Mouse (Mus musculus) gastrocnemius, postnatal 25 days (tissue): Measurements from ENCODE around the gene Nckap5. TPM values are rescaled to one million over a fixed set of nuclear protein-coding genes. Genes with fewer than 3 reads are reported as not detected.

Experiments
- DNase-seq: peaks from one replicate; pipeline ENCODE4 v3.0.0; 2022
- total RNA-seq, 2 experiments: library from RNA; stranded (reverse); gene quantifications; 1 replicate in 1 of 2; 2 replicates in 1 of 2; pipeline ENCODE4 v1.2.3; 2021

Nckap5 gene
- total RNA-seq, 2 experiments from 2014 or later: 0.56 to 1.3 TPM

- no peak for DNase-seq
Observed at GRCm38 (mm10) chr1:126360531-126361220, 469.9 kb downstream of the Nckap5 start.

DNA sequence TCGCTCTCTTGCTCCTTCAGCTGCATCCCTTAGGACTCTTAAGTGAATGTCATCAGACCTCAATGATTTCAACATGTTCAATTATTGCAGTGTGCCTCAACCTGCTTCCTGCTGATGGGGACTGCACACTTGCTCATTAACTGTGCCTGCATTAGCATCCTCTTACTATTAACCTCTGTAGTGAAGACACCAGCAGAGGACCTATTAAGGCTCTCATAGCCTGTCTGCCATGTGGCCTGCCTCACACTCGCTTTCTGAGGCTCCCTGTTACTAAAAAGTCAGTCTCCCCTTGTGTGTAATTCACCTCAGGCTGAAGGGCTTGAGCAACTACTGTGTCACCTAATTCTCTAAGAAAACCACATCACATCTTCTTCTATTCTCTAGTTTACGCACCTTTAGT lies 470.5 kb downstream of the Nckap5 start:
- no peak for DNase-seq

GRCm38 (mm10) chr1:126341806-126342205 lies 488.8 kb downstream of the Nckap5 start:
- no peak for DNase-seq

DNA sequence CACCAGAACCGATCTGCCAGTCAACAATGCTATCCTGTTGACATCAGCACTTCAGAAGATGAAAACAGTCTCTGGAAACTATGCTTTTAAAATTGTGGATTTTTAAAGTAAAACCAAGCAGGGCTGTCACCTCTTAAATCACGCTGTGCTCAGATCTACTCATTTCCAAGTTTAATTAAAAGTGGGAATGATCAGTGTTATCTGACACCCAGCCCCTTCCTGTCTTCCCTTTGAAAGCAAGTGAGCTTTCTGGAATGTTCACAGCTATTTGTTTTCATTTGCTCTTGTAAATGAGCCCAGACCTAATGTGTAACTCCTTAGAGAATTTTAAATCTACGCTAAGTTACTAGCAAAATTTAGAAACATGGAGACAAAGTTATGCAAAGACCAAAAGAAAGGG lies 491.3 kb downstream of the Nckap5 start:
- no peak for DNase-seq

- no peak for DNase-seq
Observed at GRCm38 (mm10) chr1:126334202-126334601, 496.4 kb downstream of the Nckap5 start.

GRCm38 (mm10) chr1:126332026-126332425 lies 498.6 kb downstream of the Nckap5 start:
- no peak for DNase-seq

GRCm38 (mm10) chr1:126320696-126321095 lies 509.9 kb downstream of the Nckap5 start:
- no peak for DNase-seq

- DNase-seq: no peak
Observed at GRCm38 (mm10) chr1:126317874-126318607, 512.6 kb downstream of the Nckap5 start.

GRCm38 (mm10) chr1:126317345-126317744 lies 513.3 kb downstream of the Nckap5 start:
- no peak for DNase-seq

GRCm38 (mm10) chr1:126316866-126317265 lies 513.7 kb downstream of the Nckap5 start:
- no peak for DNase-seq

DNA sequence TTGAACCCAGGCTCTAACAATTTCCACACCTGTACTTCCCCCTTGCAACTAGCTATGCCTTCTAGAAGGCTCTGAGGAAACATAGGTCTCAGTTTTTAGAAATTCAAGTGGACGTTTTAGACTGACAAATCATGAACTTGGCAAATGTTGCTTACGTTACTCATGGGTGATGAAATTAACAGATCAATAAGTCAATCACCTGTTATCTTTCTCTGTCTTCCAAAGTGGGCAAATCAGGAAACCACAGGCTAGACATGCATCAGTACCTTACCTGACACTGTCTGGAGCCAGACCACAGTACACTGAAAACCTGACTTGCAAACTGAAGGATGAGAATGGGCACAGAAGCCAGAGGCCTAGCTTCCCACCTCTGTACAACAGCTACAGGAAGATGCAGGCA lies 529.5 kb downstream of the Nckap5 start:
- no peak for DNase-seq

- DNase-seq: no peak
Observed at GRCm38 (mm10) chr1:126264931-126265330, 565.7 kb downstream of the Nckap5 start.

DNA sequence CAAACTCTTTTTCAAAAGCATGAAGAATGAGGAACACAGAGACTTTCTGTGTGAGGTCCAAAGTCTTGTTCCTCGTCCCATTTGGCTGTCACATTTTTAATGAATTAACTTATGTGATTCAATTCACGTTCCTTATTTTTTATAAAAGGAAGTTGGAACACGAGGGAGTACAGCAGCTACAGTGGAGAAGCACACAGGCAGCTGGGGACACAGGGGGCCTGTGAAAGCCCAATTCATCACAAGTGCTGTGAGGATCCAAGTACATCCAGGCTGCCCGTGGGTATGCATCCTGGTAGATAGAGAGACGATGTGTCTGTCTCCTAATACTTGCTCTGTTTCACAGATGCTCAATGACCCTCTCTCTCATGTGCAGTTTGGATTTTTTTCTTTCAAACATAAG lies 576.2 kb downstream of the Nckap5 start:
- DNase-seq: no peak

DNA sequence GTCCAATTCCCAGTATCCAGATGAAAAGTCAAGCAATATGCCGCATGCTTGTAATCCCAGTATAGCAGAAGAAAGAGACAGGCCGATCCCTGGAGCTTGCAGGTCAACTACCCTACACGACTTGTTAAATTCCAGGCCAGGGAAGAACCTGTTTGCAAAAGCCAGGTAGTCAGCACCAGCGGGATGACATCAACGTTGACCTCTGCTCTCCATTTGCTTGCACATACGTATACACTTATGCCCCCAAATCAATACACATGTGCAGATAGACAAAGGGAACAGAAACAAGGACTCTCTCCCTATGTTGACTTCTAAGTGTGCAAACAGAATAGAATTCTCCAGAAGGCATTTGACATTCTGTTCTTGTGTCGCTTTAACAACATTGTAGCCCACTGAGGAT lies 576.7 kb downstream of the Nckap5 start:
- no peak for DNase-seq

GRCm38 (mm10) chr1:126233196-126233595 lies 597.4 kb downstream of the Nckap5 start:
- no peak for DNase-seq

GRCm38 (mm10) chr1:126231199-126231598 lies 599.4 kb downstream of the Nckap5 start:
- no peak for DNase-seq

- no peak for DNase-seq
Observed at GRCm38 (mm10) chr1:126210212-126210611, 620.4 kb downstream of the Nckap5 start.

DNA sequence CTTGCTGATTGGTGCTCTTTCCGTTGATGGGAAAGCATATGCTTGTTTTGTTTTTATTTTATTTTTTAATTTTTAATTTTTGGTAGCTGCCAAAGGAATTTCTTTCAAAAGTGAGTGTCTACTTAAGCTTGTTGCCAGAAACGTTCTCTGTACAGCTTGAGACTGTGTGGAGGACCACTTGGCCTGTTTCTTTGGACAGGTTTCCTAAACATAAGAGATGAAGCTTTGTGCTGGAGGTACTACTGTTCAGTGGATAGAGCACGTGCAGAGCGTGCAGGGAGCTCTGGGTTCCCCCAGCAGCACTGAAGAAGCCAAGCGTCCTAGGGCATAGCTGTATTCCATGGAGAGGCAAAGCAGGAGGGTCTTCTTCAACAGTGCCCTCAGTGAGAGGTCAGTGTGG lies 620.9 kb downstream of the Nckap5 start:
- no peak for DNase-seq

DNA sequence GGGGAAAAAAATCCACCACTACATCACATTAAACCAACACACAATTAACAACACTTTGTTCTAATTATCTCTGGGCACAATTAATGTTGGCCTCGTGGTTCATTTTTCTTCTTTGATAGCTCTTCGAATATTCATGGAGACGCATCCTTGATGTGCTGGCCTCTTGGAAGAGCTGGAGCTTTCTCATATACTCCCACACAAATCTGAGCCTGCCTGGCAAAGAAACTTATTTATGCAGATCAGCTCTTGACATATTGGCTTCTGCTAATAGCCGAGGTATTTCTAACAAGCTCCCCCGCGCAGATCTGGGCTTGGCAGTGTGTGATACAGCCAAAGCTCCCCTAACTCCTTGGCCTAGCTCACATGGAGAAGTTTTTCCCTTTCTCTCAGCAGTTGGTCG lies 621.5 kb downstream of the Nckap5 start:
- DNase-seq: no peak

GRCm38 (mm10) chr1:126196937-126197336 lies 633.7 kb downstream of the Nckap5 start:
- no peak for DNase-seq

GRCm38 (mm10) chr1:126190353-126190752 lies 640.2 kb downstream of the Nckap5 start:
- no peak for DNase-seq

DNA sequence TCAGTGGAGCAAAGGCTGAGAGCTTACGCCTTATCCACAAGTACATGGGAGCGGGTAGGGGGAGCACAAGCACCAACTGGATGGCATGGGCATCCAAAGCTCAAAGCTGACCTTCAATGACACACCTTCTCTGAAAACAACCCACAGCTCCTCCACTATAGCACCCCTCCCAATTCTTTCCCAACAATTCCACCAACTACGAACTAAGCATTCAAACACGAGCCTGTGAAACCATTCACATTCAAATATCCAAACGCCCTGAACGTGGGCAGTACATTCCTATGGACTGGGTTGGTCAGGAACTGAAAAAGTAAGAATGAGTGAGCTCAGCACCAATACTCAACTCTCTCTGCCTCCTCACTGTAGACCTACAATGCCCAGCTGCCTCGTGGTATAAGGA lies 646.8 kb downstream of the Nckap5 start:
- DNase-seq: no peak

GRCm38 (mm10) chr1:126168579-126168978 lies 662.0 kb downstream of the Nckap5 start:
- DNase-seq: no peak

- DNase-seq: no peak
Observed at GRCm38 (mm10) chr1:126168131-126168530, 662.5 kb downstream of the Nckap5 start.
